Mouse (Mus musculus): Measurements from ENCODE around the gene H1f0. TPM values are rescaled to one million over a fixed set of nuclear protein-coding genes. Genes with fewer than 3 reads are reported as not detected.

H1f0 gene
- polyA plus RNA-seq, 1 experiment from 2014 or later, result 728 TPM

DNA sequence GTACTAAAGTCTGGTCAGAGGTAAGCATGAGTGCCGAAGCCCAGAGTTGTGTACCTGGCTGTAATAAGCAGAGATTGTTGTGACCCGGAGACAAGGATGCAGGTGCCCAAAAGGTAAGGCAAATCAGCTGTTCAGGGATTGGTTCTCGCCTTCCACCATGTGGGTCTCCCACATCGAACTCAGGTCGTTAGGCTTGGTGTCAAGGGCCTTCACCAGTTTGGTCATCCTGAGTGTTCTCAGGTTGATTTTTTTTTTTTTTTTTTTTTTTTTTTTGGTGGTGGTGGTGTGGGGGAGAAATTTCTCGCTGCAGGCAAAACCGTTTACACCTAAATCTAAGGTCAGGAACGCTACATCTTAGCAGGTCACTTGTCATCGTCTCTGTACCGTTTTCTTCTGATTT lies 46.2 kb downstream of the H1f0 start:
- H3K4me3 ChIP-seq (replicated peaks), result peak overlapping the region; percentile 92
- no peaks in the 10 kb centered on the region for H3K9me3 ChIP-seq
- peak overlapping the region; percentile 94 for H3K4me2 ChIP-seq
- no peaks in the 10 kb centered on the region for H3K27me3 ChIP-seq
- H3K9ac ChIP-seq (replicated peaks), result peak overlapping the region; percentile 86; the same call in 1 of the 2 replicates
- H3K27ac ChIP-seq, result peak overlapping the region; percentile 87
- no peak for ATAC-seq (ENCODE audit: insufficient number of reproducible peaks, insufficient read depth, low FRiP score, low TSS enrichment, low read depth)
- peaks cover 17% of the 10 kb centered on the region for H3K4me1 ChIP-seq (replicated peaks)
- H3K36me3 ChIP-seq, result peaks cover 32% of the 10 kb centered on the region
- 34% methylated on average over 10 of the region's 10 CpGs for WGBS

DNA sequence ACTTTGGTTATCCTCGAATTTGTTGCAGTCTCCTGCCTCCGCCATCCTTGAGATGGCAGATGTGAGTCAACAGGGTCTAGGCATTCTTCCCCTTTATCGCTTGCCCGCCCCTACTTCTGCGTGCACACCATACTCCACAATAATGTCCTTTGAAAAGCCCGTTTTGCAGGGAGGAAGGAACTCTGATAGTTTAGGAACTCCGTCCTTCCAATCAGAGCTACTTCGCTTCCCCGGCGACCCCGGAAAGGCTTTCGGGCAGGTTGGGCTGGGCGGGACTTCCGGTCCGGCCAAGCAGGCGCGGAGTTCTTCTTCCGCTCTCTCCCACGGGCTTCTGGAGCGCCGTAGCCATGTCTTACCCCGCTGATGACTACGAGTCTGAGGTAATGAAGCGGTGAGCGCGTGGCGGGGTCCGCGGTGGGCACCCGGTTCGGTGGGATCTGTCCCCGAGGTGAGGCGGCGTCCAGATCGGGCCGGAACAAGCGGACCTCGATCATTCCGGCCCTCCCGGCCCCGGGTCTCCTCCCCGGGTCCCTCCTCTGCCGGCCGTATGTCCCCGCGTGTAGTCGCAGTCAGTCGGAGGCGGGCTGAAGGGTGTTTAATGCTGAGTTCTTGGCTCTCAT lies 46.8 kb downstream of the H1f0 start, which contains the start of gene Eif3l:
Gene Eif3l (plus strand): TSS at position 267 of the 620 bp plus-strand sequence.
- 1% methylated on average over 49 of the region's 49 CpGs for WGBS
- peak; percentile 82; the same call in 1 of the 2 replicates for ATAC-seq (ENCODE audit: insufficient number of reproducible peaks, insufficient read depth, low FRiP score, low TSS enrichment, low read depth)

DNA sequence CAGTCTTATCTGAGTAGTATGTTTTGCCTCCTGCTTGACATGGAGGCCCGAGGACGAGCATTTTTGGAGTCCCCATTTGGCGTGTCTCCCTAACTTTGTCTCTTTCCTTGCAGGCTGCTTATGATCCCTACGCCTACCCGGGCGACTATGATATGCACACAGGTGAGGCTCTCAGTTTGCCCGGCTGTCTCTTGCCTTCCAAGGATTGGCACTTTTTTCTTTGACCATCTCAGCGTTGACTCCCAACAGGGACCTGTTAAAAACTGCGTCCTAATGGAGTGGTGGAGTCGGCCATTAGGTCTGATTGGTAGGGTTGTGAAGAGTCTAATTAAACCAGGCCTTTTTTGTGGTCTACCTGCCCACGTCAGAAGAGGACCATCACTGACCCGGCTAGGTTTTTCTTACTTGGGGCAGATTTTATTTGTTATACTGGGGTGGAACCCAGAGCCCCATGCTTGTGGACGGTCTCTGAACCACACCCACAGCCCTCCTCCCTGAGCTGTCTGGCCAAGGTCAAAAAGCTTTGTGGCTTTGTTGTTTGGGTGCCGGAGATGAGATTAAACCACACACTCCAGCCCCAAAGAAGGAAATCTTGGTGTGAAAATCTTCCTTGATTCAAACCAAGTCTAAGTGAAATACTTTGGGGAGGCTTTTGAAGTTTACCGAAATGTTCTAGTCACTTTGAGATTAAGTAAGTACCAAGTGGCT lies 47.6 kb downstream of the H1f0 start:
- peaks cover 43% of the 10 kb centered on the region for H3K36me3 ChIP-seq
- ATAC-seq (ENCODE audit: insufficient number of reproducible peaks, insufficient read depth, low FRiP score, low TSS enrichment, low read depth), result no peak
- 36% methylated on average over 15 of the region's 15 CpGs for WGBS
- H3K4me3 ChIP-seq (replicated peaks), result peak overlapping the region; percentile 92
- H3K27me3 ChIP-seq, result no peaks in the 10 kb centered on the region
- H3K4me1 ChIP-seq (replicated peaks), result peaks cover 17% of the 10 kb centered on the region
- no peaks in the 10 kb centered on the region for H3K9me3 ChIP-seq
- peak overlapping the region; percentile 86 for H3K9ac ChIP-seq (replicated peaks)
- peak overlapping the region; percentile 94 for H3K4me2 ChIP-seq
- H3K27ac ChIP-seq, result no peak overlapping the region

More for the DNA sequence above, 46.8 kb downstream of the H1f0 start, which contains the start of gene Eif3l:
- Histone ChIP-seq H3K4me2 (peak within 1 kb of the TSS; percentile 94), H3K27ac (peak within 1 kb of the TSS; percentile 87), H3K4me1 (replicated peaks) (peaks cover 17% of the 10 kb centered on the region), H3K4me3 (replicated peaks) (peak within 1 kb of the TSS; percentile 92), H3K9ac (replicated peaks) (peak within 1 kb of the TSS; percentile 86), H3K36me3 (peaks cover 37% of the 10 kb centered on the region), H3K9me3 (no peaks in the 10 kb centered on the region), H3K27me3 (no peaks in the 10 kb centered on the region)

DNA sequence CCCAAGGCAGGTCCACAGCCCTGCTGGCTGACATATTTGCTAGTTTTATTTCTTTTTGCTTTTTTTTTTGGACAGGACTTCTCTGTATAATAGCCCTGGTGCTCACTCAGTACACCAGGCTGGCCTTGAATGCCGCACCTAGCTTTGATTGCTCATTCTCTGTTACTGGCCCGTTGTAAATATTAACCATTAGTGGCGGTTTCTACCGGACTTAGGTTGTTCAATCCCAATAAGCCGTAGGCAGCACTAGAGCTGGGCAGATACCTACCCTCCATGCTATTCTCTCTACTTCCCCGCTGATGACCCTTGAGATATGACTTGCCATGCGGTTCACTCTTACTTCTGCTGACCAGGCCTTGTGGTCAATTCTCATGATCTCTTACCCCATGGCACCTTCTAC lies 51.3 kb downstream of the H1f0 start:
- no peaks in the 10 kb centered on the region for H3K27me3 ChIP-seq
- peaks cover 11% of the 10 kb centered on the region for H3K4me1 ChIP-seq (replicated peaks)
- peaks cover 81% of the 10 kb centered on the region for H3K36me3 ChIP-seq
- H3K4me2 ChIP-seq, result no peak overlapping the region
- H3K4me3 ChIP-seq (replicated peaks), result no peak overlapping the region
- WGBS, result 97% methylated on average over 7 of the region's 7 CpGs
- H3K9me3 ChIP-seq, result no peaks in the 10 kb centered on the region
- no peak overlapping the region for H3K27ac ChIP-seq
- ATAC-seq (ENCODE audit: insufficient number of reproducible peaks, insufficient read depth, low FRiP score, low TSS enrichment, low read depth), result no peak
- no peak overlapping the region for H3K9ac ChIP-seq (replicated peaks)

Small RNA genes lying within 50 kb of the gene (microRNA-seq; reads per million reads assigned to microRNA genes)
- 1.2 reads per million for gene Mir6956

Other genes with a start within 250 kb of the H1f0 start
- 3.3 and 4.2 TPM in 2 replicates for gene Card10, start 225.4 kb upstream of the H1f0 start, polyA plus RNA-seq (2016; fragmentation: Nextera tagmentation; extraction: Ambion mirVana)
- gene Cdc42ep1, start 185.8 kb upstream of the H1f0 start, polyA plus RNA-seq (2016; fragmentation: Nextera tagmentation; extraction: Ambion mirVana), result 14.3 and 15.8 TPM in 2 replicates
- not detected in 2 replicates for gene Lgals2, start 172.9 kb upstream of the H1f0 start, polyA plus RNA-seq (2016; fragmentation: Nextera tagmentation; extraction: Ambion mirVana)
- 45.9 and 47.4 TPM in 2 replicates for gene Gga1, start 151.3 kb upstream of the H1f0 start, polyA plus RNA-seq (2016; fragmentation: Nextera tagmentation; extraction: Ambion mirVana)
- 0.16 and 0.41 TPM in 2 replicates for gene Gm49510, start 128.8 kb upstream of the H1f0 start, polyA plus RNA-seq (2016; fragmentation: Nextera tagmentation; extraction: Ambion mirVana)
- gene Sh3bp1, start 128.7 kb upstream of the H1f0 start, polyA plus RNA-seq (2016; fragmentation: Nextera tagmentation; extraction: Ambion mirVana), result 37.0 and 40.3 TPM in 2 replicates
- gene Pdxp, start 114.5 kb upstream of the H1f0 start, polyA plus RNA-seq (2016; fragmentation: Nextera tagmentation; extraction: Ambion mirVana), result 36.5 and 36.8 TPM in 2 replicates
- gene Lgals1, start 101.7 kb upstream of the H1f0 start, polyA plus RNA-seq (2016; fragmentation: Nextera tagmentation; extraction: Ambion mirVana), result 922 and 966 TPM in 2 replicates
- gene Nol12, start 93.5 kb upstream of the H1f0 start, polyA plus RNA-seq (2016; fragmentation: Nextera tagmentation; extraction: Ambion mirVana), result 61.1 and 61.6 TPM in 2 replicates
- gene Triobp, start 80.7 kb upstream of the H1f0 start, polyA plus RNA-seq (2016; fragmentation: Nextera tagmentation; extraction: Ambion mirVana), result 37.9 and 42.2 TPM in 2 replicates
- gene Galr3, start 13.4 kb downstream of the H1f0 start, polyA plus RNA-seq (2016; fragmentation: Nextera tagmentation; extraction: Ambion mirVana), result 0.18 TPM in 1 of 2 replicates, not detected in the other
- 63.7 and 67.1 TPM in 2 replicates for gene Ankrd54, start 34.4 kb downstream of the H1f0 start, polyA plus RNA-seq (2016; fragmentation: Nextera tagmentation; extraction: Ambion mirVana)
- gene Eif3l, start 46.7 kb downstream of the H1f0 start, polyA plus RNA-seq (2016; fragmentation: Nextera tagmentation; extraction: Ambion mirVana), result 232 and 241 TPM in 2 replicates
- gene Micall1, start 80.4 kb downstream of the H1f0 start, polyA plus RNA-seq (2016; fragmentation: Nextera tagmentation; extraction: Ambion mirVana), result 12.2 and 13.0 TPM in 2 replicates
- 353 and 382 TPM in 2 replicates for gene Polr2f, start 112.6 kb downstream of the H1f0 start, polyA plus RNA-seq (2016; fragmentation: Nextera tagmentation; extraction: Ambion mirVana)
- 4.1 and 8.4 TPM in 2 replicates for gene 1700088E04Rik, start 112.8 kb downstream of the H1f0 start, polyA plus RNA-seq (2016; fragmentation: Nextera tagmentation; extraction: Ambion mirVana)
- gene Sox10, start 136.8 kb downstream of the H1f0 start, polyA plus RNA-seq (2016; fragmentation: Nextera tagmentation; extraction: Ambion mirVana), result 4.1 and 4.4 TPM in 2 replicates
- 53.7 and 55.5 TPM in 2 replicates for gene Pick1, start 200.7 kb downstream of the H1f0 start, polyA plus RNA-seq (2016; fragmentation: Nextera tagmentation; extraction: Ambion mirVana)
- 0.68 and 0.76 TPM in 2 replicates for gene Gm49486, start 200.9 kb downstream of the H1f0 start, polyA plus RNA-seq (2016; fragmentation: Nextera tagmentation; extraction: Ambion mirVana)
- gene Slc16a8, start 226.3 kb downstream of the H1f0 start, polyA plus RNA-seq (2016; fragmentation: Nextera tagmentation; extraction: Ambion mirVana), result 0.30 and 0.42 TPM in 2 replicates